Mouse (Mus musculus): Measurements from ENCODE around the gene Triobp.
"Not testable (repeated sequence)": the region's sequence is repeated elsewhere in the genome, so short reads cannot be mapped to it uniquely, and the experiment has no call there.

The Triobp gene

DNA sequence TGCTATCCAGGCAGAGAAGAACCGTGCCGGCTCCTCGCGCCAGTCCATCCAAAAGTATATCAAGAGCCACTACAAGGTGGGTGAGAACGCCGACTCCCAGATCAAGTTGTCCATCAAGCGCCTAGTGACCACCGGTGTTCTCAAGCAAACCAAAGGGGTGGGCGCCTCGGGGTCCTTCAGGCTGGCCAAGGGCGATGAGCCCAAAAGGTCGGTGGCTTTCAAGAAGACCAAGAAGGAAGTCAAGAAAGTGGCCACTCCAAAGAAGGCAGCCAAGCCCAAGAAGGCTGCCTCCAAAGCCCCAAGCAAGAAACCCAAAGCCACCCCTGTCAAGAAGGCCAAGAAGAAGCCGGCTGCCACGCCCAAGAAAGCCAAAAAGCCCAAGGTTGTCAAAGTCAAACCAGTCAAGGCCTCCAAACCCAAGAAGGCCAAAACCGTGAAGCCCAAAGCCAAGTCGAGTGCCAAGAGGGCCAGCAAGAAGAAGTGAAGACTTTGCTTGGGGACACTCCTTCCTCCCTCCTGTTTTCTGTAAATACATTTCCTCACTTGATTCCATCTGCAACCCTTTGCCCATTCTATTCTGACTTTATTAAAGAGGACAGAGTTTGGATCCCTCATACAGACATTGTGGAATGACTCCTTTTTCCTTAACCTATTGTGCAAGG, 81.4 kb downstream of the Triobp start:
- in situ Hi-C loops (cut with MboI; ENCODE audit: low sequenced_read_pairs), result no loop called here

DNA sequence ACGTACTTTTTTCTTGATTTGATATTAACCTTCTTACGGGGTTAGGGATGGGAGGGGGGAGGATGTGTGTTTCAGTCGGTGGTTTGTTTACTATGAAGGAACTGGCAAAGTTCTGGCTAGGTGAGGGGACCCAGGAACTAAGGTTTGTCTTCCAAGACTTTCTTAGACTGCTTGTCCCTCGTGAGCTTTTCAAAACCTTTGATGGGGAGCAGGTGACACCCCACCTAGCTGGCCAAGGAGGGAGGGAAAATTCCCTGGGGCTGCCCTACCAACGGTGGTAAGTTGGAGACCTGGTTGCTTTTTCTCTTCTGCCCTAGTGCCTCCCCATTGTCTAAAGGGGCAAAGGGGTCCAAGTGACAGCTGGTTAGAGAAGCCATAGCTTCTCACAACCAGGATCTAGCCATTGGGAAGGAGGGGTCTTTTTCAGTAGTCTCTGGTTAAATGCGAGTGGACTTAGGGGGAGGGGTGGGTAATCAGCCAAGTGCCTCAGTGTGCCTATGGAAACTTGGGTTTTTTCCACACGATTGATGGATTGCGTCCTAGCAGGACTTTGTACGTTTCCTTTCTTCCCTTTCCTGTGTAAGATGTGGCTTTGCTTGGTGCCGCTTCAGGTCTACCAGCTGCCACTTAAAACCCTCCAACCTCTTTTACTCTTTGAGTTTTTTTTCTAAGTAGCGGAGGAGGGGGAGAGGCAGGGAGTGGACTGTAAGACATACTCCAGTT, 82.2 kb downstream of the Triobp start:
- in situ Hi-C loops (cut with MboI; ENCODE audit: low sequenced_read_pairs), result no loop called here

GRCm38 (mm10) chr15:79030551-79031435, 83.3 kb downstream of the Triobp start:
- in situ Hi-C loops (cut with MboI; ENCODE audit: low sequenced_read_pairs), result no loop called here

- in situ Hi-C loops (cut with MboI; ENCODE audit: low sequenced_read_pairs), result not testable (repeated sequence)
Measured at GRCm38 (mm10) chr15:79031908-79032307, 84.4 kb downstream of the Triobp start.

DNA sequence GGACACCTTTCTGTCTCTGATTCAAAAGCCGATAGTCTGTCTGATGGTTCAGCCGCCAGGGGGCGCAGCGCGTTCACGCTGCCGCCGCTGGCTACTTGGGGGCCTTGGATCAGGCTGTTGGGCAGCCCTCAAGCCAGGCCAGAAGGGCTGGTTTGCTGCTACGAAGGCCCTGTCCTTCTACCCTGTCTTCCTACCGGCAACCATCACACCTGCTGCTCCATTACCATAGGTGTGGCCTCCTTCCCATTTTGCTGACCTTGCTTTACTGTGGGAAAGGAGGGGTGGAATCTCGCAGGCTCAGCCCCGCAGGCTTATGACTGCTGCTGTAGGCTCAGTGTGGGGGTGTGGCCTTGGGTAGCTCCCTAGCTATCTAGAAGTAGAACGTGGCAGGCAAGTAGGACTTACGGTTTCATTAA, 90.4 kb downstream of the Triobp start:
- in situ Hi-C loops (cut with MboI; ENCODE audit: low sequenced_read_pairs), result no loop called here

GRCm38 (mm10) chr15:79038331-79038730, 90.8 kb downstream of the Triobp start:
- in situ Hi-C loops (cut with MboI; ENCODE audit: low sequenced_read_pairs), result no loop called here

- in situ Hi-C loops (cut with MboI; ENCODE audit: low sequenced_read_pairs), result no loop called here
Measured at GRCm38 (mm10) chr15:79038853-79039252, 91.3 kb downstream of the Triobp start.

GRCm38 (mm10) chr15:79040501-79041416, 93.2 kb downstream of the Triobp start:
- in situ Hi-C loops (cut with MboI; ENCODE audit: low sequenced_read_pairs), result no loop called here

- in situ Hi-C loops (cut with MboI; ENCODE audit: low sequenced_read_pairs), result no loop called here
Measured at GRCm38 (mm10) chr15:79041585-79041984, 94.1 kb downstream of the Triobp start, which contains the start of gene Galr3. Gene Galr3 (plus strand): TSS chr15:79041885.

GRCm38 (mm10) chr15:79042721-79043491, 95.4 kb downstream of the Triobp start:
- in situ Hi-C loops (cut with MboI; ENCODE audit: low sequenced_read_pairs), result no loop called here

- in situ Hi-C loops (cut with MboI; ENCODE audit: low sequenced_read_pairs), result no loop called here
Measured at GRCm38 (mm10) chr15:79044837-79045236, 97.3 kb downstream of the Triobp start.

DNA sequence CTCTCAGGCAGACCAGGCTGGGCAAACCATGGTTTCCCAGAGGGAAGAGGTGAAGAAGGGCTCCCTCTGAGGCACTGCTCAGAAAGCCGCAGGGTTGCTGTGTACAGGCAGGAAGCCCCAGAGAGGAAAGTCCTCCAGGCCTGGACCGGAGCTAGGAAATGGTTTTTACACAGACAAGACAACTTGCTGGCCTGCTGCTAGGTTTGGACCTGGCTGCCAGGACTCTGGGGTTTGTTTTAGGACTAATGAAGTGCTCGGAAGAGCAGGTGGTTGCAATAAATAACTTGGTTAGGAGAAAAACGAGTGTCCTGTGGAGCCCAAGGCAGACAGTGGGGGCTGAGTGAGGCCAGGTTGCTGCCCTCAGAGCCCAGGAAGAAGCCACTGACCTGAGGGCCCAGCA, 100.7 kb downstream of the Triobp start:
- in situ Hi-C loops (cut with MboI; ENCODE audit: low sequenced_read_pairs), result no loop called here

DNA sequence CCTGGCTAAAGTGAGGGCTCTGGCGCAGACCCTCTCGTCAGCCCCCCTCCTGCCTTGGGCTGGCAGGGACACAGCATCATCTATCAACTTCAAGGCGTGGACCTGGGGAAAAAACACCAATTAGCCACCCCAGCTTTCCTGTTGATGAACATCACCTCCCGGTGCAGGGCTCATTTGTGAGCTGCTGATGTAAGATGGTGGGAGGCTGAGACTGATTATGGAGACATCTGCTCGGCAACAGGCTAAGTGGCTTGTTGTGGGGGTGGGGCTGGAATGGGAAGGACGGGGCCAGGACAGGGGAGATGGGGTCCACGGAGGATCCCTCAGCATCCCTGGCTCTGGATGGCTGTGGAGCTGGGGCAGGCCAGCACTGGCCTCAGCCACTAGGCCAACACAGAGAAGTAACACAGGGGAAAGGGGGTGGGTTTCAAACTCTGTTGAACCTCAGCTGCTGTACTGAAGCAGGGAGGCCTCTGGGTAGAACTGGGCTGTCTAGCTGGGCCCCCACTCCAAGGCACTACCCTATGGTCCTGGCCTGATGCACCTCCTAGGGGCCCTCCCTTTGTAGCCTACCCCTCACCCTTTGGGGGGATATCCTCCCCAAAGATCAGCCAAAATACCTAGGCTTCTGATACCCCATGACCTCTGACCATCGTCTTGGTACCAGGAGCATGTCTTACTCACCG, 102.8 kb downstream of the Triobp start:
- in situ Hi-C loops (cut with MboI; ENCODE audit: low sequenced_read_pairs), result no loop called here

- in situ Hi-C loops (cut with MboI; ENCODE audit: low sequenced_read_pairs), result no loop called here
Measured at GRCm38 (mm10) chr15:79050964-79051363, 103.4 kb downstream of the Triobp start.

DNA sequence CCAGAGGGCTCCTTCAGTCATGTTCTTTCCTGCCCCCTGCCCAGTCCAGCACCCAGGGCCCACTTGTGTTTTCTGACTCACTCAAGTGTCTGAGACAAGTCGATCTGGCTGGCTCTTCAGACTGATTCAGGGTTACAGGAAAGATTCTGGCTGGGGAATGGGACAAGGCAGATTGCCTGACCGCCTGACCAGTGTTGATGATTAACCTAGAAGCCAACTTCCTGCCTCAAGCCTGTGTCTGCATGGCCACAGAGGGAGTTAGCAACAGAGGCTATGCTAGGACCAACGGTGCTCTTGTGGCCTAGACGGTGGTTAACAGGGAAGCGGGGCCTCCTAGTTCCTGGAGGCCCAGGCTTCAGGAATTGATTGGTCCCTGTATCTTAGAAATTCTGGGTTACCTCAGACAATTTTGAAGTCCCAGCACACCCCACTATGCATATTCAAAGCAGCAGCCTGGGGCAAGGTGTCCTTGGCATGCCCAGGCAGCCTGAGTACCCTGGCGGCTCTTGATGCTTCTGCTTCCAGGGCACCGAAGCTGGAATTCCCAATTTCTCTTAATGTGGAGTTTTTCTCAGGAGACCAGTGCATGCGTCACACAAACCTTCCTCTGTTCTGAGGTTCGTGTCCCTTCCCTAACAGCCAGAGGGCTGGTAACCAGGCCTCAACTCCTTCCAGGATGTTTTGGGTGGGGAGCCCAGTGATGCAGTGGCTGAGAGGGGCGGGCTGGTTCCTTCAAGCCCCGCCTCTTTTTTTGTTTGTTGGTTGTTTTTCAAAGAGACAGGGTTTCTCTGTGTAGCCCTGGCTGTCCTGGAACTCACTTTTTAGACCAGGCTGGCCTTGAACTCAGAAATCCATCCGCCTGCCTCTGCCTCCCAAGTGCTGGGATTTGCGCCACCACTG, 104.2 kb downstream of the Triobp start:
- in situ Hi-C loops (cut with MboI; ENCODE audit: low sequenced_read_pairs), result no loop called here

GRCm38 (mm10) chr15:79052366-79052765, 104.8 kb downstream of the Triobp start:
- in situ Hi-C loops (cut with MboI; ENCODE audit: low sequenced_read_pairs), result no loop called here

All from CH12F3 (cell line).